Mouse (Mus musculus) urinary bladder, adult 18-20 months (tissue): ENCODE measurements around the gene Zfp988.
"Not testable (repeated sequence)": the region's sequence is repeated elsewhere in the genome, so short reads cannot be mapped to it uniquely, and the experiment has no call there.

ENCODE experiments used
- DNase-seq, 2 experiments: peaks; one replicate each; pipeline ENCODE4 v3.0.0; 2022; ENCODE audit warnings: low spot score in 2 of 2, mixed read lengths in 2 of 2

Zfp988 gene

DNA sequence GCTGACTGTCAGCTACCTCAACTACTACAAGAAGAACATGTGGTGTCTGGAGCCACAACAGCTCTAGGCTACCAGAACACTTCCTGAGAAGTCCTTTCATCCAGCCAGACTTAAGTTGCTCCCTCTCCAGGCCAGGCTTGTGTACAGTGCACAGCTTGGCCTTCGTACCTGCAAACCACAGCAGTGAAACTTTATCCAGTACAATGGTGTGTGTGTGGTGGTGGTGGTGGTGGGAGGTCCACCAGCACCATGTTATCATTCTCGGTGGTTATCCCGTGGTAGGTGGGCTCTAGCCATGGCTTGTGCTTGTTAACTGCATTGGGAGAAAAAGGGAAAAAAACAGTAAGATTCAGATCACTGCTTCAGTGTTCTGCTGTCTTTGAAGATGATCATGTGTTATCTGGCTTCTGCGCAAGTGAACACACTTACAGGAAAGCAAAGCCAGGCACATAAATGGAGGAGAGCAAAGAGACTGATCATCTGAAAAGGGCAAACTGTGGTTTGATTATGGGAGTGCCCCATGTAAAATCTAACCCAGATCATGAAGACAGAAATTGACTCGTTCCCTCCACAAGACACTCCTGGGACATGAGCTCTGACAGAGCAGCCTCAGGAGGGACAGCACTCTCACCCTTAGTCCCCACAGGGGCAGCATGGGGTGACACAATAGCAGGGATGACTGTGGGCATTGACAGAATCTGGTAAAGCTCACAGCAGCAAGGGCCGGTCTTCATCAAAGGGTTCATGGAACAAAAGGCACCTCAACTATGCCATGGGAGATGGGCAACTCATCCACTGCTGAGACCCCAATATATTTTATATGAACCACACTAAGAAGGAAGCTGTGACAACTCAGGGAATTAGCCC lies 37.8 kb downstream of the Zfp988 start:
- DNase-seq = not testable (repeated sequence)

DNA sequence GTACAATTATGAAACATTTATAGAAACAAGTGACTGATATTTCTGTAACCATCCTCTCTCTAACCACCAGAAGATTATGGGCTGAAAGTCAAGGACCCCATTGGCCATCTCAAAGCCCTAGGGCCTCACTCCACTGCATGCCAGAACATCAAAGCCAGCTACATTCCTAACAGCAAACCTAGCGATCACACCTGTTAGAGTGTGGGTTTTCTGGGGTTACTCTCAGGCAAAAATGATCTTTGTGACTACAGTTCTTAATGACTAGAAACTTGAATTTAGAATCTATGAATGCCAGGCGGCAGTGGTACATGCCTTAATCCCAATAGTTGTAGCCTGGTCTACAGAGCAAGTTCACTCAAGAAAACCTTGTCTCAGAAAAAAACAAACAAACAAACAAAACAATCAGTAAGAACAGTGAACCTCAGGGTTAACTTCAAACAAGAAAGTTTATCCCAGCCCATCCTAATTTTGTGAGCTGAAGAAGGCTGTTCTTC lies 39.6 kb downstream of the Zfp988 start:
- DNase-seq = not testable (repeated sequence)

DNA sequence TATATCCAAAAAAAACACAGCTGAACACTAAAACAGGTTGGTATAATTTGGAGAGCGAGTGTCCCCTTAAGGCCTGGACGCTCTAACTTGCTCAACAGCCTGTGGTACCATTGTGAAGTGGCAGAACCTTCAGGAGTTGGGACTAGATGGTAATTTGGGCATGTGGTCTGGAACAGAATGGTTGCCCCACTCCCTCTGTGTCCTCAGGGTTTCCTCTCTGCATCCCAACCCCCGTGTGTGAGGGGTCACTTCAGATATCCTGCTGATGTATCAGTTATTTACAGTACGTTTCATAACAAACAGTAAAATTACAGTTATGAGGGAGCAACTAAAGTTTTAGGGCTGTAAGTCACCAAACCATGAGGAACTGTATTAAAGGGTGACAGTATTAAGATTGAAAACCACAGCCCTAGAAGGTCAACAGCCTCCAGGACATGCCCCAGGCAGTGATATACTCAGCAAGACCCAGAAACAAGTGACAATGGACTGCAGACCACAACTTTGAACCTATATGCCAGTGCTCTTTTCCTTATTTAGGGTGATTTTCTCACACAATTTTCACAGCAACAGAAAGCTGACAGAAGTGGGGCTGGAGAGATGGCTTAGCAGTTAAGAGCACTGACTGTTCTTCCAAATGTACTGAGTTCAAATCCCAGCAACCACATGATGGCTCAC lies 41.0 kb downstream of the Zfp988 start:
- not testable (repeated sequence) for DNase-seq

DNA sequence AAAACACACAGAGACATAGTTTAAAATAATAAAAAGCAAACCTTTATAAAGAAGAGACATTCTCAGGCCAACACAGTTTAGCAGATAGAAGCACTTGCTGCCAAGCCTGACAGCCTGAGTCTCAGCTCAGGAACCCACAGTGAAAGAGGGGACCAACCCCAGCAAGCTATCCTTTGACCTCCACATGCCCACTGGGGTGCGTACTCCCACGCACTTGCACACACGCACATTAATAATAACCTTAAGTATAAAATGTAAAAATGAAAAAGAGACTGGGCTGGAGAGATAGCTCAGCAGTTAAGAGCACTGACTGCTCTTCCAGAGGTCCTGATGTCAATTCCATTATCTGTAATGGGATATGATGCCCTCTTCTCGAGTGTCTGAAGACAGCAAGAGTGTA lies 41.8 kb downstream of the Zfp988 start:
- DNase-seq = not testable (repeated sequence)

DNA sequence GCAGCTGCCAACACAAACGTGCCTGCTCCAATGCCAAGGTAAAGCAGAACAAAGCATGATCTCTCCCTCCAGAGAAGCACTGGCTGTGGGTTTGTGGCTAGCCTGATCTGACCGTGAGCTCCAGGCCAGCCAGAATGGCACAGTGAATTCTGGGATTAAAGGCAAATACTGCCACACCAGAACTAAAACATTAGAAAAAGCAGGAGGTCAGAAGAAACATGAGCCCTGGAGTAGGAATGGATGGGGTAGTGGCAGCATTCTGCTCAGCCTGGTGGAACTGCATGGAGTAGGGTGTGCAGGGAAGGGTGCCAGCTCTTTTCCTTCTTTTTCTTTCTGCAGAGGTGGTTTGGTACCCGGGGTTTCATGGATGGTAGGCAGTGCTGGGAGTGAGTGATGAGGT lies 42.4 kb downstream of the Zfp988 start:
- DNase-seq = not testable (repeated sequence)

DNA sequence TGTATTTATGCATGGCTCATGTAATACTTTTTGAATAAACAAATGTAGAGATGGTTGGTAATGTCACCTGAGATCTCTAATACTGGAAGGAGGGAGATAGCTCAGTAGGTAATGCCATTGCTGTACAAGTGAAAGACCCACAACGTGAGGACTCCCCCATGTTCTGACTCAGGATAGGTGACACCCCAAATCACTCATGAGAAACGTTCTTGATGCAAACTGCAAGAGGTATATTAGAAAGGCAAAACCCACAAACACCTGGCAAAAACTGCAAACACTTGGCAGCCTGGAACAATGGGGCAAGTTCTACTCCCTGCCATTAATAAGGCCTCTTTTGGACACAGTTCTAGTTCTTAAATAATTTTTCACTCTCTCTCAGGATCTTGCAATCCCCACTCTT lies 42.9 kb downstream of the Zfp988 start:
- not testable (repeated sequence) for DNase-seq

DNA sequence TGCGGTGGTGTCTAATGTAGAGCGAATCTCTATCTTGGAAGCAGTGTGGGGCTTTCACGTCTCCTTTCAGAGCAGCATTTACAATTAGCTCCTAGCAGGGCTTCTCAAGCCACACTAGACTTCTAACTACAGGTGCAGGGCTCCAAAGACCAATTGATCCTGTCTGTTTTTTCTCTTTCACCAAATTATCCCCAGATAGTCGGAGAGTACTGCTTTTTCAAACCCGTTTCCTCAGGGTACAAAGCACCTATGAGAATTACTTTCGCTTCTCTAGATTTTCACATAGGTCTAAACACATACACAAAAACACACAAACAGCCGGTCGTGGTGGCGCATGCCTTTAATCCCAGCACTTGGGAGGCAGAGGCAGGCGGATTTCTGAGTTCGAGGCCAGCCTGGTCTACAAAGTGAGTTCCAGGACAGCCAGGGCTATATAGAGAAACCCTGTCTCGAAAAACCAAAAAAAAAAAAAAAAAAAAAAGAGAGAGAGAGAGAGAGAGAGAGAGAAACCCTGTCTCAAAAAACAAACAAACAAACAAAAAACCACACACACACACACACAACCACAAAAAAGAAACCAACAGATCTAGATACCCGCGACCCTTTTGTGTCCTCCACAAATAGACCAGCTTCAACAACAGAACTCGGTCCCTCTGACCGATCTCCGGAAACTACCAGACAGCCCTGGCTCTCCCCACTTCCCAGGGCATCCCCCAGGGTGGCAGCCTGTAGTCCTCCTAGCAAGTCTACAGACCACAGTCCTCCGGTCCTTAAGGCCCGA lies 43.6 kb downstream of the Zfp988 start:
- not testable (repeated sequence) for DNase-seq

DNA sequence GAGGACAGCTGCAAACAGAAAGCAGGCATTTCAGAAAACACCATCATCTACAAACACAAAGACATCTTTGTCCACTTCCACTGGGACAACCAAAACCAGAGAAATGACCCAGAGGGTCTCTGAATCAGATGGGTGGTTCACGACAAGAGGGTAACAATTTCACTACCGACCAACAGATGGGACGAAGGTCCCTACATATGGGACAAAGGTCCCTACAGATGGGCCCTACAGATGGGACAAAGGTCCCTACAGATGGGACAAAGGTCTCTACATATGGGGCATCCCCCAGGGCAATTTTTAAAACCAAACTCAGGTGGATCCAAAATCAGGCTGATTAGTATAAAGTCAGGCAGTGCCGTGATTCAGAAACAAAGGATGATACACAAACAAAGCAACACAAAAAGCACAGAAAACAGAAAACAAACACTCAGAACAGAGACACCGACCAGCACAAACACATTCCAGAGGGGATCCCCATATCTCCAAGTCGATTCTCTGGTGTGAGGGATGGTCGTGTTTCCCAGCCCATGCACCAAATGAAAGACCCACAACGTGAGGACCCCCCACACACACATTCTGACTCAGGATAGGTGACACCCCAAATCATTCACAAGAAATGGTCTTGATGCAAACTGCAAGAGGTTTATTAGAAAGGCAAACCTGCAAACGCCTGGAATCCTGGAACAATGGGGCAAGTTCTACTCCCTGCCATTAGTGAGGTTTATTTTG lies 44.4 kb downstream of the Zfp988 start:
- DNase-seq = not testable (repeated sequence)

DNA sequence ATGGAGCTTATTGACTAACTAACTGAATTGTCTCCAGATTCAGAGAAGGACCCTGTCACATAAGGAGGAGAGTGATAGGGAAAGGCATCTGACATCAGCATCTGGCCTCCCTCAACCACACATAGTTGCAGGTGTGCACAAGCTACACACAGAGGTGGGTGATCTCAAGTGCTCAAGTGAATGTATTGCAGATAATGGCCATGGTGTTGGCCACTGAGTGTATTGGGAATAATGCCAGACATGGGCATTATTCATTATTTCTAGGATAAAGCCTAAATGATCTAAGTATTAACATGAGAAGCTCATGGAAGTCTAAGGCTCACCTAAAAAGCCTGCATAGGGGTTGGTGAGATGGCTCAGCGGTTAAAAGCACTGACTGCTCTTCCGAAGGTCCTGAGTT lies 45.1 kb downstream of the Zfp988 start:
- not testable (repeated sequence) for DNase-seq

DNA sequence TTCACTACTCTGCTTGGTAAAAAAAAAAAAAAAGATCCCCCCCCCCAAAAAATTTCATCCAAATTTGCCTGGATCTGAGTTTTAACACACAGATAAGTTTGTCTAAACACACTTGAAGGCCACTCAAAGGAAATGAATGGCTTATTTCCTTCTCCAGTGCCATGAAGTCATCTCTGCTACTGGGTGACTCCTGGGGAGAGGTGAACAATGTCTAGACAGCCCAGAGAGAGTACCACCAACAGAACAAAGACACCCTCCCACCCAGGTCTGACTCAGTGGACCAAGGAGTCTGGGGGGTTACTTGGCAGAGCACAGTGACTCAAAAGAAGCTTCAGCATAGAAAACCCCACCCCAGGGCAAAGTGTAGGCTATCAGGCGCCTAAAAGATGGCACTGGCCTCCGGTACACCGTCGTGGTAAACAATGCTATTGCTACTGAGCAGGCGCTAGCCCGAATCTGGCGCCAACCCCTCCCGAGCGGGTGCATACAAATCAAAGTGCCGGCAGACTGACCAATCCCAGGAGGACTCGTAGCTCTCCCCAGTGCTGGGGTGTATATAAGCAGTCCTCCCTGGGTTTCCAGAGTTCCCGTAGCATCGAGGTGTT lies 46.0 kb downstream of the Zfp988 start:
- DNase-seq = not testable (repeated sequence)

DNA sequence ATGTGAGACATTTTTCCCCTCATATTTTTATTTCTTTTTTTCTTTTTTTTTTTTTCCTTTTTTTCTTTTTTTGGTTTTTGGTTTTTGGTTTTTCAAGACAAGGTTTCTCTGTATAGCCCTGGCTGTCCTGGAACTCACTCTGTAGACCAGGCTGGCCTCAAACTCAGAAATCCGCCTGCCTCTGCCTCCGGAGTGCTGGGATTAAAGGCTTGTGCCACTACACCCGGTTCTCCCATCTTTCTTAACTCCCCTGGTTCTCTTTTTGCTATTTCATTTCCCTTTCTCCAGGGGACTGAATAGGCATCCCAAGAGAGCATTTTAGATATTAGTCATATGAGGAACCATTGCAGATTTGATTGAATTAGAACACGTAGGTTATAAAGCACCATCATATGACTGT lies 48.2 kb downstream of the Zfp988 start:
- DNase-seq = not testable (repeated sequence)

DNA sequence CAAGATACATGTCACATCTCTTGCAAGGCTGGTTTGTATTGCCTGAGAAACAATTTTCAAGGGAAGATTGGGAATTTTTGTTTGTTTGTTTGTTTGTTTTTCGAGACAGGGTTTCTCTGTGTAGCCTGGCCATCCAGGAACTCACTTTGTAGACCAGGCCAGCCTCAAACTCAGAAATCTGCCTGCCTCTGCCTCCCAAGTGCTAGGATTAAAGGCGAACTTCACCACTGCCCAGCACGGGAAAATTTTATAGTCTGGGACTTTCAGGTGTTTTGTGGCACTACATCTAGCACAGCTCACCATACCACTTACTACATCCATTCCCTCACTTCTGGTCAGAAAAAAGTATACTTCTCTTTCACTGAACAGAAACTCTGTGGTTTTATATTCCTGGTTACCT lies 50.6 kb downstream of the Zfp988 start:
- DNase-seq = not testable (repeated sequence)

DNA sequence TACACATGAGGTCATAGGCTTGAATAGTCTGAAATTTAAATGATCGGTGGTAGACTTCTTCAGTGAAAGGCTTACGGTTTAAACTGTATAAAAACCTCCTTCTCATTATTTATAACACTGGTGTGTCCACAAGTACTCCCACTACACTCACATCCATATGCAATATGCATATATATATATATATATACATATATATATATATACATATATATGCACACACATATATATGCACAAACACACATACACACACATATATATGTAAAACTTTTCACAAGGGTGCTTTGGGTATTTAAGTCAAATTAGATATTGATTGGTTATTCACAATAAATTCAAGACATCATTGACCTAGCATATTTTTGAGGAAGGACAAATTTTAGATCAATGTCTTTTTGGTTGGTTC lies 51.7 kb downstream of the Zfp988 start:
- DNase-seq = not testable (repeated sequence)

DNA sequence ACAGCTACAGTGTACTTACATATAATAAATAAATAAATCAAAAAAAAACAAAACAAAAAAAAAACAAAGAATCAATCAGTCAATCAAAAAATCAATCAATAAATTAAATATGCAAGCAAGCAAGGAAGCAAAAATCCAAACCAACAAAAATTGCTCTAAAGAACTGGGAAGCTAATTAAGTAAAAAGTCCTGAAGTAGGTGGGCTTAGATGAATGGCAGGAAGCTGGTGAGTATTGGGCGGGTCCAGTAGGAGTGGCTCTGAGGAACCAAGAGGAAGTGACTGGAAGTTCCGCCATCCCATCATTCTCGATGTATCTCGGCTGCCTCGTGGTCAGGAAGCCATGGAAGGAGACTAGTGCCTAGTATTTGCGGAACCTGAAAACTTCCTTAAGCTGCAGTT lies 55.5 kb downstream of the Zfp988 start, which contains the start of gene Zfp978:
Gene Zfp978 (plus strand): TSS at position 301 of the 400 bp plus-strand sequence.
- not testable (repeated sequence) for DNase-seq

DNA sequence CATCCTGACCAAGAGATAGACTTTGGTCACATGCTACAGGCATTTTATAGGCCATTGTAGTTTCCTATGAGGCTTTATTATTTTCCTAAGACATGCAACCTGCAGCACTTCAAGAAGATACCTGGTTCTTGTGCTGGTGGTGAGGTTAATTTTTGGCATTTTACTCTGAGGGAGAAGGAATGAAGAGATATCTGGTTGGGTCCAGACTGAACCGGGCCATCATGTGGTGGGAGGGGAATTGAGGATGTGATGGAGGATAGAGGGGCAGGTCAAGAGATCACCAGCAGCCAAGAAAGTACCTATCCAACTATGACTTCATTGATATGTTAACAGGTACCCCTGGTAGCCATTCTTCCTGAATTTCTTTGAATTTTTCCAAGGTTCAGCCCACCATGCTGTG lies 56.4 kb downstream of the Zfp988 start:
- not testable (repeated sequence) for DNase-seq

DNA sequence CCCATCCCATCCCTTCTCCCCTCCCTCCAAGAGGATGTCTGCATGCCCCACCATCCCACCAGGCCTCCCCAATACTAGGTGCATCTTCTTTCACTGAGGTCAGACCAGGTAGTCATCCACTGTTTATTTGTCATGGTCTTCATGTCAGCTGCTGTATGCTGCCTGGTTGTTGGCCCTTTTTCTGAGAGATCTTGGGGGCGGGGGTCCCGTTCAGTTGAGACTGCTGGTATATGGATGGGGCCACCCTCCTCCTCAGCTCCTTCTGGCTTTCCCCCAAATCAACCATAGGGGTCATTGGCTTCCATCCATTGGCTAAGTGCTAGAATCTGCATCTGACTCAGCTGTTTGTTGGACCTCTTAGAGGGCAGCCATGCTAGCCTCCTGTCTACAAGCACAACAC lies 64.1 kb downstream of the Zfp988 start:
- DNase-seq = not testable (repeated sequence)

DNA sequence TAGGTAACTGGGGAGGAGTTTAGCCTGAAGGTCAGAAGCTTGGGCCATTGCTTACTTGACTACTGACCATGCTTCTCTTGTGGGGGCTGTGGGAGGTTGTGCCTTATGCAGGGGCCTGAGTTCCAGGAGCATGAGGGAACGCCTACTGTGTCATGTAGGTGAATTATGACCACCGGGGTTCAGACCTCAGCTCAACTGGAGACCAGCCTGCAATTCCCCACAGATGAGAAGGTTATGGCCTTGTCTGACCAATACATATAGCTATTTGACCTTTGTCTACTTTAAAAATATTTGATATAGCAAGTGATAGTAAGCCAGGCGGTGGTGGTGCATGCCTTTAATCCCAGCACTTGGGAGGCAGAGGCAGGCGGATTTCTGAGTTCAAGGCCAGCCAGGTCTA lies 77.7 kb downstream of the Zfp988 start:
- not testable (repeated sequence) for DNase-seq
